Mouse (Mus musculus) forebrain, embryonic 15.5 days (tissue): ENCODE results near the gene Rpl37. TPM values are rescaled to one million over a fixed set of nuclear protein-coding genes. Genes with fewer than 3 reads are reported as not detected.

Experiments used
- ATAC-seq: fragments of 200-750 bp; cut with Nextera tagmentation; replicated peaks from 2 replicates; pipeline ENCODE4 v1.8.0; 2017; ENCODE audit warnings: mild to moderate bottlenecking, moderate TSS enrichment, moderate library complexity
- H3K27ac ChIP-seq: fragments of 300-500 bp; sonication (generic); replicated peaks from 2 replicates; pipeline ENCODE4 v1.5.1; 2015; ENCODE audit warnings: mild to moderate bottlenecking, inconsistent platforms
- H3K27me3 ChIP-seq: fragments of 300-500 bp; sonication (generic); 2 replicates; pipeline ENCODE4 v1.6.1; 2015; ENCODE audit warnings: inconsistent platforms
- H3K36me3 ChIP-seq: fragments of 300-500 bp; sonication (generic); 2 replicates; pipeline ENCODE4 v1.6.1; 2015; ENCODE audit warnings: mild to moderate bottlenecking, inconsistent platforms
- H3K4me1 ChIP-seq: fragments of 300-500 bp; sonication (generic); 2 replicates; pipeline ENCODE4 v1.6.1; 2015; ENCODE audit warnings: inconsistent platforms
- H3K4me2 ChIP-seq: fragments of 300-500 bp; sonication (generic); replicated peaks from 2 replicates; pipeline ENCODE4 v1.6.1; 2015; ENCODE audit warnings: mild to moderate bottlenecking, inconsistent platforms
- H3K4me3 ChIP-seq: fragments of 300-500 bp; sonication (generic); 2 replicates; pipeline ENCODE4 v1.5.1; 2015; ENCODE audit warnings: mild to moderate bottlenecking, inconsistent platforms
- H3K9ac ChIP-seq: fragments of 300-500 bp; sonication (generic); replicated peaks from 2 replicates; pipeline ENCODE4 v1.6.1; 2015; ENCODE audit warnings: mild to moderate bottlenecking, inconsistent platforms
- H3K9me3 ChIP-seq: fragments of 300-500 bp; sonication (generic); 2 replicates; pipeline ENCODE4 v1.6.1; 2016; ENCODE audit warnings: inconsistent platforms
- WGBS: fragments of 180-500 bp; shearing (Covaris S2); methylation state at CpG from one replicate; pipeline ENCODE4 v1.1.7; 2015; ENCODE audit warnings: mixed read lengths; 5-methylcytosine and 5-hydroxymethylcytosine counted together
- polyA plus RNA-seq: library from polyadenylated mRNA; unstranded; fragments of >200 nt; fragmentation: Nextera tagmentation; extraction: Ambion mirVana; gene quantifications from 2 replicates; pipeline ENCODE4 v1.2.1, GENCODE M21; 2015

The Rpl37 gene
- polyA plus RNA-seq, 1 experiment from 2014 or later = 422 TPM

- ATAC-seq = no peak
- Histone ChIP-seq H3K4me3 (no peak overlapping the region), H3K9ac (no peak overlapping the region), H3K9me3 (no peaks in the 10 kb centered on the region), H3K36me3 (peaks cover 40% of the 10 kb centered on the region), H3K27ac (no peak overlapping the region), H3K4me1 (no peaks in the 10 kb centered on the region), H3K27me3 (no peaks in the 10 kb centered on the region), H3K4me2 (no peak overlapping the region)
- WGBS = 76% methylated on average over 12 of the region's 12 CpGs
Observed at GRCm38 (mm10) chr15:5165121-5165773, 48.8 kb downstream of the Rpl37 start.

Other genes with a start within 250 kb of the Rpl37 start
- not detected in 2 replicates for gene Mroh2b, start 217.9 kb upstream of the Rpl37 start, polyA plus RNA-seq
- gene C7, start 52.9 kb upstream of the Rpl37 start, polyA plus RNA-seq = 0.08 TPM in 1 of 2 replicates, not detected in the other
- 0.38 and 0.49 TPM in 2 replicates for gene Card6, start 8.1 kb upstream of the Rpl37 start, polyA plus RNA-seq
- 12.6 and 14.0 TPM in 2 replicates for gene Prkaa1, start 27.2 kb downstream of the Rpl37 start, polyA plus RNA-seq
- 61.4 and 65.4 TPM in 2 replicates for gene Ttc33, start 68.9 kb downstream of the Rpl37 start, polyA plus RNA-seq
- gene Ptger4, start 127.5 kb downstream of the Rpl37 start, polyA plus RNA-seq = 0.42 and 0.50 TPM in 2 replicates